Mouse (Mus musculus): ENCODE measurements around the gene Fam178b. TPM values are rescaled to one million over a fixed set of nuclear protein-coding genes. Genes with fewer than 3 reads are reported as not detected.
"Not testable (repeated sequence)": the region's sequence is repeated elsewhere in the genome, so short reads cannot be mapped to it uniquely, and the experiment has no call there.

Gene Fam178b
- polyA plus RNA-seq, 1 experiment from 2014 or later: not detected

DNA sequence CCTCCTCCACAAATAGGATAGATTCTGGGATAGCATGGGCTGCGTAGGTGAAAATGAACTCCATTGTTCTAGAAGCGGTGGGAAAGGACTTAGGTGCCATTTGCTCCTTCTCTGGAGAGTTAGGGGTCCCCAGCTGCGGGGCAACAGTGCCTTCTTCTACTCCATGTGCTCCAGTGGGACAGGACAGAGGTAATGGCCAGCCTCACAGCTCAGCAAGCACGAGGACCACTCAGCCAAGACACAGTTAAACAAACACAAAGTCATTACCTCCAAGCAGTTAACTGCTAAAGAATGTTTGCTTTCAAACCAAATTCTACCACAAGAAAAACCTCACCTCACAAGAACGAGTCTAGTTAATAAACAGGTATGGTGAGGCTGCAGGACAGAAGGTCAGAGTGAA, 57.5 kb downstream of the Fam178b start:
- no peaks in the 10 kb centered on the region for H3K79me2 ChIP-seq (ENCODE audit: inconsistent target)
- H3K36me3 ChIP-seq (ENCODE audit: inconsistent target): no peaks in the 10 kb centered on the region
- 84% methylated on average over 5 of the region's 5 CpGs for WGBS (ENCODE audit: missing documents)
- no peak overlapping the region for H3K27ac ChIP-seq
- no peak overlapping the region for H3K4me3 ChIP-seq (ENCODE audit: inconsistent target)

DNA sequence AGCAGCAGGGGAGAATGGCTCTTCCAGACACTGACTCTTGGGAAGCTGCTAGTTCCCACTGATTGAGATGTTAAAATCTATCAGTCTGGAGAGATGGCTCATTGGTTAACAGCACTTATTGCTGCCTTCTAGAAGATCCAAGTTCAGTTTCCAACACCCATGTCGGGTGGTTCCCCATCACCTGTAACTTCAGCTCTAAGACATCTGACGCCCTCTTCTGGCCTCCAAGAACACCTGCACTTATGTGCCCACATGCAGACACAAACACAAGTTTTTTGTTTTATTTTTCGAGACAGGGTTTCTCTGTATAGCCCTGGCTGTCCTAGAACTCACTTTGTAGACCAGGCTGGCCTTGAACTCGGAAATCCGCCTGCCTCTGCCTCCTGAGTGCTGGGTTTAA, 67.0 kb downstream of the Fam178b start:
- not testable (repeated sequence) for H3K4me3 ChIP-seq (ENCODE audit: inconsistent target); H3K36me3 ChIP-seq (ENCODE audit: inconsistent target); H3K79me2 ChIP-seq (ENCODE audit: inconsistent target); H3K27ac ChIP-seq
- WGBS (ENCODE audit: missing documents): 91% methylated on average over 5 of the region's 5 CpGs

DNA sequence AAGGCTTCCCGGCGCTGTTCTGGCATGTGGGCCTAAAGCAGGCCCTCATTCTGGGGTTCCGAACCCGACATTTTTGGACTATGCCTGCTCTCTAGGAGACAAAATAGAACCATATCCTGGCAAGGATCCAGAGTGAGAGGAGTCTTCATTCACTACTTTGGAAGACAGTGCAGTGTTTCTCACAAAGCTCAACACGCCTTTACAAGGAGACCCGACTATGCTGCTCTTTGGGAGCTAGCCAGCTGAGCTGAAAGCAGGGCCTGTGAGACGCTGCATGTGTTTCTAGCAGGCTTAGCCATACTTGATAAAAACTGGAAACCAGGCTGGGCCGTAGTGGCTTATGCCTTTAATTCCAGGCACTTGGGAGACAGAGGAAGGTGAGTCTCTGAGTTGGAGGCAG, 67.8 kb downstream of the Fam178b start:
- Histone ChIP-seq H3K4me3 (ENCODE audit: inconsistent target) (no peak overlapping the region), H3K27ac (no peak overlapping the region), H3K36me3 (ENCODE audit: inconsistent target) (no peaks in the 10 kb centered on the region), H3K79me2 (ENCODE audit: inconsistent target) (no peaks in the 10 kb centered on the region)
- 94% methylated on average over 8 of the region's 8 CpGs for whole genome bisulfite sequencing (ENCODE audit: missing documents)

DNA sequence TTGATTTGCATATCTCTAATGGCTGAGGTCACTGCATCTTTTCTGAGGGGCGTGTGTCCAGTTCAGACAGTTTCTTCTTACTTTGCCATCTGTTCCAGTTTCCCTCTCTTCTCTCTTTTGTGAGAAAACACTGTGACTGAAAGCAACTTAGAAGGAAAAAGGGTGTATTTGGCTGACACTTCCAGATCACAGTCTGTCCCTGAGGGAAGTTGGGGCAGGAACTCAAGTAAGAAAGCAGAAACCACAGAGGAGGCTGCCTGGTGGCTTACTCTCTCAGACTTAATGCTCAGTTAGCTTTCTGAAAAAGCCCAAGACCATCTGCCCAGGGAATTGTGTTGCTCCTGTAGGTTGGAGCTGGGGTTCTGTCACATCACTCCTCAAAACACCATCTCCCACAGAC, 68.4 kb downstream of the Fam178b start:
- Histone ChIP-seq H3K27ac (no peak overlapping the region), H3K4me3 (ENCODE audit: inconsistent target) (no peak overlapping the region), H3K36me3 (ENCODE audit: inconsistent target) (no peaks in the 10 kb centered on the region), H3K79me2 (ENCODE audit: inconsistent target) (no peaks in the 10 kb centered on the region)
- WGBS (ENCODE audit: missing documents): 56% methylated on average over 1 of the region's 1 CpGs

DNA sequence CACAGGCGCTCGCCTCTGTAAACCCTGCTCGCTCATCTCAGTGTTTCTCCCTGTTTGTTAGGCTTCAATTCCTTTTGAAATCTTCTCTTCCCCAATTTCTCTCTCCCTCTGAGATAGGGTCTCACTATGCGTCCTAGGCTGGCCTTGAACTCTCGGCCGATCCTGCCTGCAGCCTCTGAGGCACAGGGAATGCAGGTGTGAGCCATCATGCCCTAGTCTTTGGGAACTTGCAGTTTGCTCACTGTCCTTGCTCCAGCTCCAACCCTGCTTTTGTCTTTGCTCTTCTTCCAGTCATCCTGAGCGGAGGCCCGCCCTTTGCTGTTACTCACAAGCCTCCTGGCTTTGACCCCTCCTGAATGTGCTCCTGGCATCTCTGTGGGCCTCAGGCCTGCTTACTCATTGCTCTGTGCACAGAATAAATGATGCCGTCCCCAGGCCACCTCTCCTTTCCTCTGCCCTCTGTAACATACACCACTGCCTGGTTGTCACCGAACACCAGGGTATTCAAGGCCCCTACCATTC, 69.5 kb downstream of the Fam178b start:
- no peak overlapping the region for H3K27ac ChIP-seq
- no peak overlapping the region for H3K4me3 ChIP-seq (ENCODE audit: inconsistent target)
- WGBS (ENCODE audit: missing documents): 92% methylated on average over 9 of the region's 10 CpGs
- H3K36me3 ChIP-seq (ENCODE audit: inconsistent target): no peaks in the 10 kb centered on the region
- no peaks in the 10 kb centered on the region for H3K79me2 ChIP-seq (ENCODE audit: inconsistent target)

DNA sequence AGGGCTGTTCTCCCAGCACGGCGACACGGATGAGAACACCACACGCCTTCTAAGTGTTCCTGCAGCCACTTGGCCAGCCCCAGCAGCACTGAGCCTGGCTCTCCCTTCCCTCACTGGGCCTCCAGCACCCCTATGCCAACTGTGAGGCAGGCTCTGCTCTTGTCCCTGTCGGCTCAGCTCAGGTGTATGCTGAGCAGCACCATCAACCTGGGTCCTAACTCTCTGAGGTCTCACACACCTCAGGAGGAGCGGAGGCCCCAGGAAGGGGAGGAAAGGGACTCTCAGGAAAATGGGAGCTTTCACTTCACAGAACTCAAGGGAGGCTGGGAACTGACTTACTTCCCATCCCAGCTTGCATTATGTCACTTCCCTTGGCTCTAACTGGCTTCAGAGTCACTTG, 70.6 kb downstream of the Fam178b start:
- Histone ChIP-seq H3K4me3 (ENCODE audit: inconsistent target) (no peak overlapping the region), H3K27ac (no peak overlapping the region), H3K36me3 (ENCODE audit: inconsistent target) (no peaks in the 10 kb centered on the region), H3K79me2 (ENCODE audit: inconsistent target) (no peaks in the 10 kb centered on the region)
- 91% methylated on average over 6 of the region's 6 CpGs for WGBS (ENCODE audit: missing documents)

DNA sequence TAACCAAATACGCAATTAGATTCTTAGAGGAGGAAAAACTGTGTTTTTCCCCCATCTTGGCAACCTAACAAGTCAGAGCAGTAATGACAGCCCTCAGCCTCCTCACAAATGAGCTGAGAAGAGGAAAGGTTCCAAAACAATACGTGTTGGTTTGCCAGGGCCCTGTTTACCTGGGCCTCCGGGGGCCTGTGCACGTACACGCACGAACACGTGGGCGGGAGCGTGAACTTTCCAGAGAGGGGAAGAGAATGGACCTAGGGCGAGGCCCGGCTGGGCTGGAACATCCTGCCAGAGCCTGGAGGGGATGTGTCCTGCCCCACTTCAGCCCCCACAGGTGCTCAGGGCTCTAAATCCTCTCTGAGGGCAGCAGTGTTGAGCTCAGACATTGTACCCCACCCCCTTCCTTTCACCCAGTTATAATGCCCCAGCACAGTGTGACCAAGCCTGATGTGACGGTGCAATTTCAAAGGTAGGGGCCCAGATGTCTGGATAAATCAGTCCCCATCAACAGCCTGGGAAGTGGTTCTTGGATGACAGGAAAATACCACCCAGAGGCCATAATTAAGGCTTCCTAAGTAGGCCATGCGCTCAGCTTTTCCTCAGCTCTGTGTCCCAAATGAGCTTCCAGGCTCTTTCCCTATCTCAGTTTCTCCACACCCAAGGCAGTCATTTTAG, 71.4 kb downstream of the Fam178b start:
- H3K27ac ChIP-seq: no peak overlapping the region
- H3K79me2 ChIP-seq (ENCODE audit: inconsistent target): no peaks in the 10 kb centered on the region
- whole genome bisulfite sequencing (ENCODE audit: missing documents): 91% methylated on average over 13 of the region's 13 CpGs
- H3K4me3 ChIP-seq (ENCODE audit: inconsistent target): no peak overlapping the region
- no peaks in the 10 kb centered on the region for H3K36me3 ChIP-seq (ENCODE audit: inconsistent target)

DNA sequence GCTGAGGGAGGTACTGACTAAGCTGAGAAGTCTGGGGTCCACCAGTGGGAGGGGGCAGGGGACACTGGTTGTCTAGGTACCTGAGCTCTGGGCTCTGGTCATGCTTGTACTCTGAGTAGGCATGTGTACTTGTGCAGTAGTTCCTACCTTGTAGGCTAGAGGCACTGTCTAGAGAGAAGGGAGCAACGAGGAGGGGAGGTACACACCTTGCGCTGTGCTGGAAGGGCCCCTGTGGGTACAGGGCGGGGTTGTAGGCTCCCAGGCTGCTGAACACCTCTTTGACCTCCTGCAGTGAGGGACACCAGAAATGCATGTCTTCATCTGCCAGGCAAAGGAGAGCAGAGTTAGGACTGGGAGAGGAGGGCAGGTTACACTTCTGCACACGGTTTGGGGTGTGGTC, 74.8 kb downstream of the Fam178b start:
- H3K4me3 ChIP-seq (ENCODE audit: inconsistent target): no peak overlapping the region
- no peaks in the 10 kb centered on the region for H3K79me2 ChIP-seq (ENCODE audit: inconsistent target)
- H3K27ac ChIP-seq: no peak overlapping the region
- no peaks in the 10 kb centered on the region for H3K36me3 ChIP-seq (ENCODE audit: inconsistent target)
- 90% methylated on average over 4 of the region's 4 CpGs for WGBS (ENCODE audit: missing documents)

DNA sequence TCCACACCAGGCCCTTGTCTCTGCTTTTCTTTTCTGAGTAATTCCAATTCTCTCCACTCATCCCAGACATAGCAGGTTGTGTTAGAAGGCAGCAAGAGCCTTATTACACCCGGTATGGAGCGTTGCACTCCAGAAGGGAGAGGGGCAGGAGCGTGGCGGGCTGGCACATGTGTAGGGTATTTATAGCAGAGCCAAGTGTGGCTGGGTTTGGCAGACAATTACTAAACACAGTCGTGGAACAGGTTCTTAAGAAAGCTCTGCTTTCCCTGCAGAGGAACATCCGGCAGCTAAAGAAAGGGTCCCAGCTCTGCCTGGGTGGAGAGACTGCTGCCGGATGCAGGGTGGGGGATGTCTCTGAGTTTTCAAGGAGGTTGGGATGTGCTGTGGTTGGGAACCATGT, 76.0 kb downstream of the Fam178b start:
- no peak overlapping the region for H3K27ac ChIP-seq
- H3K4me3 ChIP-seq (ENCODE audit: inconsistent target): no peak overlapping the region
- no peaks in the 10 kb centered on the region for H3K36me3 ChIP-seq (ENCODE audit: inconsistent target)
- WGBS (ENCODE audit: missing documents): 90% methylated on average over 7 of the region's 7 CpGs
- H3K79me2 ChIP-seq (ENCODE audit: inconsistent target): no peaks in the 10 kb centered on the region

DNA sequence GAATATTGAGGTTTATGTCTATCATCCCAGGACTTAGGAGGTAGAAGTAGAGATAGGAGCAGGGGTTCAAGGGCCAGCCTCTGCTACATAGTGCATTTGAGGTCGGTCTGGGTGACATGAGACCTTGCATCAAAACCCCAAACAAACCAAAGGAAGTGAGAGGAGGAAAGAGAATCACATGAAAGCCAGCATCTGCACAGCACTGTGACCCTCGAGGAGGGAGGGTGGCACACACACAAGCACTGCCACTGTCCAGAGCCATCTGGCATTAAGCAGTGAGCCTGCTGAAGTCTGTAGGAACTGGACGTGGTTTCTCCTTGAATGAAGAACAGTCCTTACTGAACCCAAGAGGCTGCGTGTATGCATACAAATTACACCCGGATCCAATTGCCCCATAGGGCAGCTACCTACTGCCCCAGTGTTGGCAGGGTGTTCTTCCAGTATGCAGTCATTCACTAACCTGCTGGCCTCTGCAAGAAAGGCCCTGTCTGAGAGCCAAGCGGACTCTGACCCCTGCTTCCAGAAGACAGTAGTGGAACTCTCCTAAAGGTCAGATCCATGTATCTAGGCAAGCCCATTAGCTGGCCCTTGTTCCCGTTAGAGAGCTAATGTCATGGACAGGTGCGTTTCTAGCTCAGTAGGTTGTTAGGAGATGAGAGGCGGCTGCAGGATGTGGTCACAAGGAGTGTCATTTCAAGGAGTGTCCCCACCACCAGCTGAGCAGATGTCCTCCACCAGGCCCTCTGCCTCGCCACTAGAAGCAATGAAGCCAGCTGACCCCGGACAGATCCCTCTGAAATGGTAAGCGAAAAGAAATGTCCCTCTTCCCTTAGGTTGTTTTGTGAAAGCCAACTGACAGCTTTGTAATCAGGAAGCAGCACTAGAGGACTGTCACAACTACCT, 78.5 kb downstream of the Fam178b start:
- Histone ChIP-seq H3K4me3 (ENCODE audit: inconsistent target) (no peak overlapping the region), H3K36me3 (ENCODE audit: inconsistent target) (no peaks in the 10 kb centered on the region), H3K27ac (no peak overlapping the region), H3K79me2 (ENCODE audit: inconsistent target) (no peaks in the 10 kb centered on the region)
- 67% methylated on average over 12 of the region's 12 CpGs for WGBS (ENCODE audit: missing documents)

DNA sequence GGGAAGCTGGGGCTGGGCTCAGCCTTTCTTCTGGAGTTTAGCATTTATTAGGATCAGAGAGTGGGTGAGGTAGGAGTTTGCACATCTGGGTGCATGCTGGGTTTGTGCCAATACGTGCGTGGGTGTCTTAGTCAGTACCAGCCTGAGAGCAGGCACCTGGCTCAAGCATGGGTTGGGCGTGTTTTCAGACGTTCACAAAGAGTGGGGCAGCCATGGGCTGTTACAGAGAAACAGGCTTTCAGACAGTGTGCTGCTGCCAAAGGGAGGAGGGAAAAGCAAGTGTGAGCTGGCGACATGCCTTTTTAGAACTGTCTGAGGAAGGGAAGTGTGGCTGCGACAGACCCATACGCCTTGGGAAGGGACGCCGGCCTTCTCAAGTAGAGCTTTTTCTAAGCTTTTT, 79.6 kb downstream of the Fam178b start:
- 52% methylated on average over 9 of the region's 9 CpGs for WGBS (ENCODE audit: missing documents)
- H3K79me2 ChIP-seq (ENCODE audit: inconsistent target): no peaks in the 10 kb centered on the region
- H3K36me3 ChIP-seq (ENCODE audit: inconsistent target): no peaks in the 10 kb centered on the region
- no peak overlapping the region for H3K27ac ChIP-seq
- H3K4me3 ChIP-seq (ENCODE audit: inconsistent target): no peak overlapping the region

DNA sequence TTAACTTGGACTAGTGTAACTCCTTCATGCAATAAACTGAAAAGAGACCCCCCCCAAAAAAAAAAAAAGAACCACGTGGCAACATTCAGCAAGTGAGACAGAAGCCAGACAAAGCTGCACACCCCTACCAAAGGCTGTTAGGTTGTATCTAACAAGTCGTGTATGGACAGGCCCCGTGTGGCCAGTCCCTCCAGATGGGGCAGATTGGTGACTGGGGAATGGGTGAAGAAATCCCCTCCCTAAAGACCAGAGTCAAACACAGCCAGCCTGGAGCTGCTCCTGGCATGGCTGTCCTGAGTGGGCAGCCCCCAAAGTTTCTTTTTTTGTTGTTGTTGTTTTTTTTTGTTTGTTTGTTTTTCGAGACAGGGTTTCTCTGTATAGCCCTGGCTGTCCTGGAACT, 80.7 kb downstream of the Fam178b start:
- Histone ChIP-seq H3K79me2 (ENCODE audit: inconsistent target) (no peaks in the 10 kb centered on the region), H3K36me3 (ENCODE audit: inconsistent target) (no peaks in the 10 kb centered on the region), H3K4me3 (ENCODE audit: inconsistent target) (no peak overlapping the region), H3K27ac (no peak overlapping the region)
- WGBS (ENCODE audit: missing documents): 72% methylated on average over 4 of the region's 4 CpGs

DNA sequence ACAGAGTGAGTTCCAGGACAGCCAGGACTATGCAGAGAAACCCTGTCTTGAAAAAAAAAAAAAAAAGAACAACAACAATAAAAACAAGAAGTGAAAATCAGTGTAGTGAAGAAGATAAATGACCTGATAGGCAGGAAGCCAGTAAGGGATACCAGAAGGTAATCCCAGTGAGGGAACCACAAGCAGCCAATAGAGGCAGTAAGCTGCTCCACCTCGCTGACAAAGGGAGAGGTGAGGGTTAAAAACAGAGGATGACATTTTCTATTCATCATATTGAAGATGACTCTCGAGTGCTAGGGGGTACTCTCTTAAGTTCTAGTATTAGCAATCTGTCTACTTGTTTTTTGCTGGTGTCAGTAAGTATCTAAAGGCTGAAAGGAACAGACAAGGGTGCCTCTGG, 84.6 kb downstream of the Fam178b start:
- Histone ChIP-seq H3K36me3 (ENCODE audit: inconsistent target) (no peaks in the 10 kb centered on the region), H3K27ac (no peak overlapping the region), H3K79me2 (ENCODE audit: inconsistent target) (no peaks in the 10 kb centered on the region), H3K4me3 (ENCODE audit: inconsistent target) (no peak overlapping the region)
- 91% methylated on average over 2 of the region's 2 CpGs for WGBS (ENCODE audit: missing documents)

DNA sequence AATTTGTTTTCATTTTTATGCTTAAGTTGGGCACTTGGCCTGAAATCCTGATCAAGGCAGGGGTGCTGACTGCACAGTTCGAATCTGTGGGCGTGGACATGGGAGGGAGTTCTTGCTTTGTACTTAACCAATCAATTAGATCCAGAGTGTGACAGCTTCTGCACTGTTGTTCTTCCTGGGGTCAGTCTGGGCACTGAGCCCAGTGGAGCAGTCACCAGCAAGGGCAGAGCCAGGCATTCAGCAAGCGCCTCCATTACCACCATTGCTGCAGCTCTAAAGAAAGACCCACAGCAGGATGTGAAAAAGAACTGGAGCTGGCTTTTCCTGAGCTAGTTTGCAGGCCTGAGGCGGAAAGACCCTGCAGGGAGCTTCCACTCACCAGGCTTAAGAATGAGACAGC, 86.9 kb downstream of the Fam178b start:
- 77% methylated on average over 4 of the region's 4 CpGs for WGBS (ENCODE audit: missing documents)
- Histone ChIP-seq H3K4me3 (ENCODE audit: inconsistent target) (no peak overlapping the region), H3K79me2 (ENCODE audit: inconsistent target) (no peaks in the 10 kb centered on the region), H3K27ac (no peak overlapping the region), H3K36me3 (ENCODE audit: inconsistent target) (no peaks in the 10 kb centered on the region)

DNA sequence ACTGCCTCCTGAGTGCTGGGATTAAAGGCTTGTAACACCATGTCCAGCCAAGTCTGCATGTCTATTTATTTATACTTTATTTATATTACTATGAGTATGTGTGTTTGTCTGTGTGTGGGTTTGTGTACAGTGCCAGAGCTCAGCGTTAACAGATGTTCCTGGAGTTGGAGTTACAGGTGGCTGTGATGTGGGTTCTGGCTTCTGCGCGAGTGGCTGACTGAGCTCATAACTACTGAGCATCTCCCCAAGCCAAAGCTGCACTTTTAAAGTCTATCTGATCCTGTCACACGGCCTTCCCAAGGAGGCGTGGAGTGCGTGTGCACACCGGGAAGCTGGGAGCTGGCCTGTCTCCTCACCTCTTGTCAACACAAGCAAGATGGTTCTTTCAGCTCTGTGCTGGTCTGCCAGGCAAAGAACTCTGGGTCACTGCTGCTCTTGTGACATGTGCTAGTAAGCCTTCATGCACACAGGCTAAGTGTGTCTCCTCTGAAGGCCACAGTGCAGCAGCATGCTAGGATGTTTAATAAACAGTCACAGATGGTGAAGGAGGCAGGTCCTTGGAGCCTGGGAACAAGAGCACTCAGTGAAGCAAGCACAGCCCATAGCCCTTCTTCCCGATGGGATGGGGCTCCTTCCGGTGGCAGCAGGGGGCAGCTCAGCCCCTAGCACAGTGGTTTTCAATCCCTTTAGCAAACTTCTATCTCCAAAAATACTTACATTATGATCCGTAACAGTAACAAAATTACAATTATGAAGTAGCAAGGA, 87.6 kb downstream of the Fam178b start:
- Histone ChIP-seq H3K36me3 (ENCODE audit: inconsistent target) (no peaks in the 10 kb centered on the region), H3K79me2 (ENCODE audit: inconsistent target) (no peaks in the 10 kb centered on the region), H3K4me3 (ENCODE audit: inconsistent target) (no peak overlapping the region), H3K27ac (no peak overlapping the region)
- WGBS (ENCODE audit: missing documents): 85% methylated on average over 10 of the region's 10 CpGs
